Mouse (Mus musculus): ENCODE data around the gene Sohlh2.
"Not testable (repeated sequence)": the region's sequence is repeated elsewhere in the genome, so short reads cannot be mapped to it uniquely, and the experiment has no call there.

Gene Sohlh2

DNA sequence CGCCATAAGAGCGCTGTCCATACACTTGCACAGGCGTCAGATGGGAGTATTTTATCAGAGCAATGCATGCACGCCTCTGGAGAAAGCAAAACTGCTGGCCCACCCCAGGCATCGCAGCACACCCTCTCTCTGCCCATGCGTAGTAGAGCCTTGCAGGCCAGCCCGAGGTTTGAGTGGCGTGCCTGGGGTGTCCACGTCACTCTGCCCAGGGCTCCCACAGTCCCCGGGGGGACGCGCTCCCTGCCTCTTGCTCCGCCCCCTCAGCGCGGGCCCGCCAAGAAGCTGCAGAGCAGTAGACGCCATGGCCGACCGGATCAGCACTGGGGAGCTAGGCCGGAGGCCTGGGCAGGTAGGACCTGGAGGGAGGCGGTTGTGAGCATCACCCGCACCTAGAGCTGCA, at the start of gene Sohlh2:
TSS of gene Sohlh2 (plus strand) at position 263 of the 400 bp plus-strand sequence.
- DNase-seq = no peak

DNA sequence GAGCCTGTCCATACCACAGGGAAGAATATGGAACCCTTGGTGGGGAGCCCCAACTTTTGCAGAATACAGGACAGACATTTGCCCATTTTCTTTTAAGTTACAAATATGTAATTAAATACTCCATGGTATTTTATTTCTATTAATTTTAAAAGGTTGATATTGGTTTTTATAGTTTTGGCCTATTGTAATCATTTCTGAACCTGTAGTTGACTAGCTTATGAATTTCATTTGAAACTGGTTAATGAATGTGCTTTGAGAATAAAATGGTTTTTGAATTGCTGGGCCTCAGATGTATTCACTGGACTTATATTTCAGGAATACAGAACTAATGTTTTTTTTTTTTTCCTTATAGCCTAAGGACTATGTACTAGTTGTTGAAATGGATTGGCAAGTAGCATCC, 44.8 kb upstream of the Sohlh2 start, which contains the start of gene Ccdc169:
TSS of gene Ccdc169 (plus strand) at position 301 of the 400 bp plus-strand sequence.
- no peak for DNase-seq

DNA sequence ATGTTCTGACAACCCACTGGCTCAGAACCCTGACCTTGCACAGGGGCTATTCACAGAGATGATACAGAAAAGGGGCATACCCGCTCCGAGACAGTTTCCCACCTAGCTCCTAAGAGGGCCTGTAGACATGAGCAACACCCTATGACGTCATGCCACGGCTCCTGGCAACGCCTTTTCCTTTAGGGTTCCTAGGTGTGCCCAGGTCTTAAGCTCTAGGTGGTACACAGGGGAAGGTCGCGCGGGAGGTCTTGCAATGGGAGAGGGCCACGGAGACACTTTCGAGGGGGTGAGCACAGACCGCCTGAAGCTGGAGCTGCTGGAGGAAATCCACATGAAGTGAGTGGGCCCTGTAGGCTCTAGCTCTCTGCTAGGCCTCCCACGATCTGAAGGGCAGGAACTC, 42.0 kb upstream of the Sohlh2 start:
- no peak for DNase-seq

DNA sequence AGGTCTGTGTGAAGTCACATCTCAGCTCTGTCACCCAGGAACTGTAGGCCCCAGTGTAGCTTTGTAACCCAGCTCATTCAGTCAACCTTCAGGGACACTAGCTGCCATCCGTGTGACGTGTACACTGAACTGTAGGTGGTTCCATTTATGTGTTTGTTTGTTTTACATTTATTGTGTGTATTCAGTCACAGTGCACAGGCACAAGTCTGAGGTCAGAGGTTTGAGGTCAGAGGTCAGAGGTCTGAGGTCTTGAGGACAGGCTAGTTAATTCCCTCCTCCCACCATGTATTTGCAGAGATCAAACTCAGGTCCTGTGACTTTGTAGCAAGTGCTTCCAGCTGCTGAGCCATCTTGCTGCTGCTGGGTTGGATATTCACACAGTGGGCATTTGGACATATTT, 40.4 kb upstream of the Sohlh2 start:
- no peak for DNase-seq

DNA sequence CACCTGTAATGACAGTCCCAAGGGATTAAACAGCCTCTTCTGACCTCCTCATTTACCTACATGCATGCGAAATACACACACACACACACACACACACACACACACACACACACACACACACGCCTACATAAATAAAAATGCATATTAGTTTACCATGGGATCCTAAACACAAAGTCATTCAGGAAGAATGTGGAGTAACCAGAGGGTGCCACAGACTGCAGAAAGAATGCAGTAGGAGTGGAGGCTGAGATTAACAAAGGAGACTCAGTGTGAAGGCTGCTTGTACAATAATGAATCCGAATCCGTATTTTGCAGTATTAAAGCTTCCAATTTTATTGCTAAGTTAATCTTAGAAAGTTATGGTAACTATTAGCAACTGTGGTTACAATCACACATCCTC, 36.9 kb upstream of the Sohlh2 start:
- DNase-seq = no peak

DNA sequence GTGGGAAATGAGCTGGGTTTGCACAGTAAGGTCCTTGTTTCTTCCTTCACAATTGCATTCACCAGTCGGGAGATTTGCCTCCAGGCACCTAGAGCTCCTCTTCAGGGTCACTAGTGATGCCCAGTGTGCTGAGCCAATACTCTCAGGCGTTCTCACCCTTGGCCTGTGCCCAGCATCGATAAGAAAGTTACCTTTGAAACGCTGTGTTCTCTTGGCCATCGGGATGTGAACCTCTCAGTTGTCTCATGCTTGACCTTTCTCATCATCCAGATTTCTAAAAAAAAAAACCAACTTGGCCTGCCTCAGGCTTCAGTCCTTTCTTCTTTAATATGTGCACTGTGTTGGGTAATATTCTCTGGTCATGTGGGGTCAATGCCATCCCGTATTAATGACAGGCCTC, 35.4 kb upstream of the Sohlh2 start:
- no peak for DNase-seq

DNA sequence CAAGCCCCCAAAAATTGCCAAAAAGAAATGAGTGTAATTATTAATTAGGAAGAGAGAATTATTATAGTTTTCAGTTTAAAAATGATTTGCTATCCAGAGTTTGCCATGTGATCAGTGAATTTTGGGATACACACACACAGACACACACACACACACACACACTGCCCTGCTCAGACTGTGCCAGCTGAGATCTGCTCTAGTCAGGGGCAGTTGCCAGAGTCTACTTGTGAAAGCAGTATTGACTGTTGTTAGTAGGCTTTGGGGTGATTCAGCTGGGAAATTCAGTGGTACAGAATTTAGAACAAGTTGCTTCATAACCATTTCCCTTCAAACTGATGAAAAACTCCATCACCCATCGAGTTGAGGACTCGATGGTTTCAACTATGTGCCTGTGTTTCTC, 34.7 kb upstream of the Sohlh2 start:
- no peak for DNase-seq

DNA sequence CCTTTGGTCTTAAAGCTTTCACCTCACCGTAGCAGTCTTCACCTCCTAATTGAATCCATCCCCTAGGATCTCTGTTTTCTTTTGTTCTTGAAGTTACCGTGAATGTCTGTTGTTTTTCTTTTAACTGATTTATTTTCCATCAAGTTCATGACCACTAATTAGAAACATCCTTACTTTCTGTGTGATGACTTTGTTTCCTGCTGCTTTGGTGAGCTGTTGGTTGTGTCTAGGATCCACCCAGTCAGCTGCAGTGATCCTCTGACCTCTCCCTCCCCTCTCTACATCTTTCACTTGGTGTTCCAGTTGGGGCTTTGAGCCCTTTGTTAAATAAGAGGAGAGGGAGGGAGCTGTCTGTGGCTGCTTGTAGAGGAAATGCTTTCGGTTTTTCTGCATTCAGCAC, 33.7 kb upstream of the Sohlh2 start:
- no peak for DNase-seq

DNA sequence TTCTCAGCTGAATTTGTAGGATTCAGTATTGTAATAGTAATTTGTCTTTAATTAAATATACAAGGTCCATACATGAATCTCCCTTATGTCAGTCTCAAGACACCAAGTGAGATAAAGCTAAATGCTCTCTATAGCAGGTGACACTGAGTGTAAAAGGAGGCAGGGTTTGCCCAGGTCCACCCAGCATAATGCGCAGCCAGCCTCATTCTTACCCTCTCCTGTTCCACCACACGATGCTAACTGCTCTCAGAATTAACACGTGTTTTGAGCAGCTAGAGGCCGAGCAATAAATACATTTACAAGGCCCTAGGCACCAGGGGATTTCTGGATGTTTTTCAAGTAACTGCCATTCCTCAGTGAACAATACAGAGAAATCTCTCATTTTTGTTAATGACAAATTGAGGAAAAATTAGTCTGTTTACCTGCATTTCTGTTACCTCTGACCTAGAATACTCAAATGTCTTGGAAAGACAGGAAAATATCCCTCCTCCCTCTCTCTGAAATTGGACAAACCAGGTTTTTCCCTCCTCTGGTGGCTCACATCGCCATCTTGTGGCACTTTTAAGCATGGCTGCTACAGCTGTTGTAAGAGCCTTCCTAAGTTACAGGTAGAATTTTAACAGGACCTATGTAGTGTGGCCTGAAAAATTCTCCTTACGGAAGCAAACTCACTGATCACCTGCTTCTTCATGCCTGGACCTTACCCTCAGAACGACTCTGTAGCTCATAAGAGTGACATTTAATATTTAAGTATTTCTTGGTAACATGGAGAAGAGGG, 30.0 kb upstream of the Sohlh2 start:
- DNase-seq = peak; percentile 53

DNA sequence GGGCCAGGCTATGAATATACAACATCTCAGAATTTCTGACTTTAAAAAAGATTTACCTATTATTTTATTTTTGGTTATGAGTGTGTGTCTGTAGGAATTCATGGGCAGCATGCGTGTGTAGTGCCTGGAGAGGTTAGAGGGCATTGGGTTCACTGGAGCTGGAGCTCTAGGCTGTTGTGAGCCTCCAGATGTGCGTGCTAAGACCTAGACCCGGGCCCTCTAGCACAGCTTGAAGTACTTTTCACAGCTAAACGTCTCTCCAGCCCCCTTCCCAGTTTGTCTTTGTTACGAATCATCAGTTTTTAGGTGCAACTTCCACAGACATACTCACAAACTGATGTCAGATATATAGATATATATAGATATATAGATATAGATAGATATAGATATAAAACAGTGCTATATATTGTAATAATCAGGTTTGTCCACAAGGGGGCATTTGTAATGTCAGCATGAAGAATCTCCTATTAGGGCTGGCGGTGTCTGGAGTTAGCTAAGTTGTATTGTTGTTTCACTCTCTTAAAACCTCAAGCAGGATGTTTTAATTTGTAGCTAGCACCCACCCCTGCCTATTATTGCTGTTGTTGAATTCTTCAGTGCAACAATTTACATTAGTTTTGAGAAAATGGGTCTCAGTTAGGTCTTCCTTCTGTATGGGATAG, 29.0 kb upstream of the Sohlh2 start:
- peak; percentile 56 for DNase-seq

DNA sequence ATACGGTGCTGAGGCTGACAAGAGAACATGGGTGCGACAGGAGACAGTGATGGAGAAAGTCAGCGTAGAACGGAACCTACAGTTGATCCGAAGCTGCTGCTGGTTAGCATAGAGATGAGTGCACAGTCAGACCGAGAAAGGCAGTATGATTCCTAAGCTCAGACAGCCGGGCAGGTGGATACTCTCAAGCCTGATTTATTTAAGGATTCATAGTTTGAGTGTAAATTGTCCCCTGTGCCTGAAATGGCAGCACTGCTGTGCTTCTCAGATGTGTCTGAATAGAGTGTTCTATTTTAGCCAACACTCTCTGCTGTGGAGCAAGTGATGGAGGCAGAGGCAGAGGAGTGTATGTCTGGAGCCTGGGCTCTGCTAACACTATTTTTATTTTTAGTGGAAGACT, 27.7 kb upstream of the Sohlh2 start:
- DNase-seq = no peak

DNA sequence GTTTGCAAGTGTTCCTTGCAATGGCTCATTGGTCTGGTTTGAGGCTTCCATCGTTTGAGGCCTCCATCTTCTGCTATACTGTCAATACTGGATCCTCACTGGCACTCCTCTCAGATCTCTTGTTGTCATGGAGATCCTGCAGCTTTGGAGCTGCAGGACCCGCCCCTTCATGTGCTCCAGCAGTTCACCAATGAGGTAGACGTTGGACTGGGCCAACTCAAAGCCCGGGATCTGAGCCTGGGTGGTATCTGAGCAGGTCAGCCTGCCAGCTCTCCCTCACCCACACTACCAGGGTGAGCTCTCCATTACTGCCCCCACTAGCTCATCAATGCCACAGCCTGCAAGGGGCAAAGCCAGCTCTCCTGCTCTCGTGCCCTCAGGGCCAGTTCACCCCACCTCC, 24.4 kb upstream of the Sohlh2 start:
- no peak for DNase-seq

DNA sequence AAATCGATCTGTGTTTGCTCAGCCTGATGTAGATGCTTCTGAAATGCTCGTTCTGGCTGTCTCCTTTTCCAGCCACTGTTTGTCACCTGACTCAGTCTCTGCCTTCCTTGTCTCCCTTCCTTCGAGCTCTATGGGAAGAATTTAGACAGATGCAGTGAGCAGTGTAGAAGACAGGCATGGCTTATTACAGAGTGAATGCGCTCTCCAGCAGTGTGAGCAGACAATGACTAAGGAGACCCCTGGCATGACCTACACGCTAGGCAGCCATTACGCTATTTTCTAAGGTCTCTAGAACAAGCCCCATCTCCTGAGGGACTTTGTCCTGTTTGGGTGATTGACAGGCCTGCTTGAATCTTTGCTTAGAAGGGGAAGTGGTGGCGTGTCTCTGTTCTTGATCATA, 20.7 kb upstream of the Sohlh2 start:
- DNase-seq = no peak

DNA sequence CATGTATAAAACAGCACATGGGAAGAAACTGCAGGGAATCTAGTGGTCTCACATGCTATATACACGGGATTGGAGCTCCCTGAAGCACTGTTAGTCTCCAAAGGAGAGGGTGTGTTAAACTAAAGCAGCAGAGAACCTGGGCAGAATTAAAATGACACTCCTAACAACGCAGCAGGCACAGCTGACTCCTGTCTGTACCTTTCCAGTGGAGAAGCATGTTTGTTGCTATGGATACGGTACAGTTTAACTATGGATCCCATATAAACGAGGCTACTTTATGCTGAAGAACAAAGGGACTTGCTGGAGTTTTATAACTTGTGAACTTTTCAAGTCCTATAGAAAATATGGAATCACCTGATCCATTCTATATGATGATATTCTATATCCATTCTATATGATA, 18.3 kb upstream of the Sohlh2 start:
- DNase-seq = no peak

DNA sequence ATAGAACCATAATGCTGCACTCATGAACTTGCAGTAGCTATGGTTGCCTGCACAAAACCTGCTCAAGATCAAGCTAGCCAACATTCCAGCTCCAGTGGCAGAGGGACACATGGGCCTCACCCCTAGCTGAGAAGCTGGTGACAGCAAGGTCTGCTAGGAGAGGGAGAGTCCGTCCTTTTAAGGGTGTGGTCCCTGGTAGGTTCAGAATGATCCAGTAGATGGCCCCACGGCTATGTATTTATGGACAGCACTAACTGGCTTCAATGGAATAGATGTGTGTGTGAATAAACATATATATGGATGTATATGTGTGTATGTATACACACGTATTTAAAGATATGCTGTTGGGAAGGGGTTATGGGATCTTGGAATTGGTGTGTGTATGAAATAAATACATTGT, 9.3 kb upstream of the Sohlh2 start:
- no peak for DNase-seq

DNA sequence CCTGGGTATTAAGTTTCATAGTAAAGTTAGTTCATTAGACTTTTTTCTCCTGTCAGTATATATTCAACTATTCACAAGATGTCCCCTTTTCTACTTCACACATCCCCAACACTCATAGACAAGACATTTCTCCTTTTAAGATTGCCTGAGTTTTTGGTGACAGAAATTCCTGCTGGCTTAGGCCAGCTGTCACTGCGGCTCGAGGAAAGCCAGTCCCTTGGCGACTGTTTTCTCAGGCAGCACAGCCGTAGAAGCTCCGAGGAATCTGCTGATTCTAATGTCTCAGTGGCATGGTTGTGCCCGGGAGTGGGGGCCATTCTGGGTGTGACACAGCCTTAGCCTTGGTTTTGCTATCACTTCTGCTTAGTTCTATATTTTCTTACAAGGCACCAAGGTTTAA, 4.6 kb upstream of the Sohlh2 start:
- DNase-seq = no peak

DNA sequence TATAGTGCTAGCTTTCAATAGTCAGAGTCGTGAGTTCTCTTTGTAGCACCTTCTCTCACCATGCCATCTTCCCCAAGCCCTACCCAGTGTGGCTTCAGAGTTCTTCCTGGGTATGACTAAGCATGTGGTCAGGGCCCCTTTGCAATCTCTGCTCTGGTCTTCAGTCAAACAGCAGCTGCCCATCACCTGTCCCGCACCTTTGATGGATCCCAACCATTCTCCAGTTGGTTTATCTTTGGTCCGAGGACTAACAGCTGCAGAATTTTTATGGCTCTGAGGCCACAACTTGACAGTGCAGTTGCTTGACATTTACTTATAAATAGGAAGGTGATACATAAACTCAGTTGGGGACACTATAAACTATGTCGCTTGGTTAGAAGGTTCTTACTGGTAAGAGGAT, 9.8 kb downstream of the Sohlh2 start:
- DNase-seq = no peak

DNA sequence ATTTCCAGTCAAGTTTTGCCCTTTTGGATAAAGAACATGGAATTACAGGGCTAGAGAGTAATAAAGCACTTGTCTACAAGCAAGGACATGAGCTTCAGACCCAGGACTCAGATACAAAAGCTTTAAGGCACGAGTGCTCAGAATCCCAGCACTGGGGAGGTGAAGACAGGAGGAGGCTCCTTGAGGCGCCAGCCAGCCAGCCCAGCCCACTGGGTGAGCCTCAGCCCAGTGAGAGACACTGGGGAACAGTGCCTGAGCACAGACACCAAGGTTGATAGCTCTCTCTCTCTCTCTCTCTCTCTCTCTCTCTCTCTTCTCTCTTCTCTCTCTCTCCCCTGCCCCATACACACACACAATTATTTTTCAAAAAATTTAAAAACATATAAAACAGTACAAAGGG, 11.5 kb downstream of the Sohlh2 start:
- DNase-seq = no peak

DNA sequence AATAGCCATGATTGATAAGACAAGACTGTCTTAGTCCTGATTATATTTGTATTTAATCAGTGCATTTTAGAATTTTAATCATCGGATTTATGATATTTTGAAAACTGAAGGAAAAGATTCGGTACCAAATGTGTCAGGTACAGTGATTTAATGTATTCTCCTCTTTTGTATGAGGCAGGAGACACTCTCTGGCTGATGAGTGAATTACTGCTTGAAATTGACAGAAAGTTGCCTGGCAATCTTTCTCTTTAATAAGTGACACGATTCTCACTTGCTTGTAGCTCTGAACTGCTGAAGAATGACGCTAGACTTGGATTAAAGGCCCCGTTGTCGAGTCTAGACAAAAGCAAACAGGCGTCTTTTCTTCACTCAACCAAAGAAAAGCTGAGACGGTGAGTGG, 13.0 kb downstream of the Sohlh2 start:
- no peak for DNase-seq

DNA sequence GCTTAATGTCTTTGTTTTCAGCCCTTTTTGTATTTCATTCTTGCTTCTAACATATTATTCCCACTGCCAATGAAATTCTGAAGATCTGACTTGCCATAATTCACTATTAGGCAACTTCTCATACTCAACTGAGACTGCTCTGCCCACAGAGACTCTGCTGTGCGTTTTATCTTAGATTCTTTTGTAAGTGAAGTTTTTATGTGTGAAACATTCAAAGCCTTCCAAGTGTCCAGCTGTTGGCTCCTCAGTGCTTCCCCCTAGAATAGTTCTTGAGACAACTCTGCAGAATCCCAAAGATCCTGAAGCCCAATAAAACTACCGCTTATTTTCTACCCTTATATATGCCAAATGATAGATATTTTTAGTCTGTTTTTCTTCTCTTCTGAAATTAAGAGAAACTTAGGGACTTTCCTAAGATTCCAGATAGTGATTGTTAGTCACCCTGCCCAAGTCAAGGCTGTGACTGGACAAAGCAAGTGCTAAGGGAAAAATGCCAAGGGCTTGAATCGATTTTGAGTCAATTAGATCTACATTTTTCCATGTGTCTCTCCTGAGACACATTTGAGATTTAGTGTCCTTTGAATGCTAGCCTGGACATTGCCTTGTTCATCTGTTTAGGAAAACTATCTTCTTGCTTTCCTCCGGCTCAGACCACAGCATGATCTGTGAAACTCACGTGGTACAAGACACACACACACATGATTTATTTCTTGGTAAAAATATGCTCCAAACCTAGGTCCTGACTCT, 13.9 kb downstream of the Sohlh2 start:
- no peak for DNase-seq

DNA sequence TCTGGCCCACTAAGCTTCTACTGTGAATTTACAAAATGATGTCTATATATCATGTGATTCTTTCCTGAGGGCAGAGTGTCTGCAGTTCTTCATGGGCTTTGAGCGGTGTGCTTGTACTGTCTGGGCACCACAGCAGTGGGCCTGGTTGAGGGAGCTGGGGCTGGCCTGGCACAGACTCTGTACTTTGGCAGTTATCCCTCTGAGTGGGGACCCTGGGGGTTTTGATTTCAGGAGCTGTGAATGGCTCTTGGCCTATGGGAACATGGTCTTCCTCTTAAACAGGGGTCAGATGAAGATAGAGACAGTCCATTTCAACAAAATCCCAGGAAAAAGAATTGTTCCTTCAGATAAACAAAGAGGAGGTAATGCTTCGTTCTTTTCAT, 14.5 kb downstream of the Sohlh2 start:
- DNase-seq = no peak

DNA sequence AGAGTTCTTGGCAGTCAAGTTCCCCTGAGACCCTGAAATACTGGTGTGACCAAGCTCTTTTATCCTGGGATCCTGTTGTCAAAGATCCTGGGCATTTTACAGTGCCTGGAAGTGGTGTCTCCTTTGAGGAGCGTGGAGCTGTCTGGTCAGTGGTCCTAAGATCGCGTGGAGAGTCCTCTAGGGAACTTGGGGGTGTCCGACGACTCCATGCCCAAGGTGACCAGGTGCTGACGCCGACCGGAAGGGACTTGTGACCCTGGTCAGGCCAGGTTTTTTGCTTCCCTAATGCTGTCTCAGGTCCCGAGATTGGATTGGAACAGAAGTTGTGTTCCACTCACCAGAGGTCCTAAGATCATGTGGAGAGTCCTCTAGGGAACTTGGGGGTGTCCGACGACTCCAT, 21.8 kb downstream of the Sohlh2 start:
- not testable (repeated sequence) for DNase-seq

DNA sequence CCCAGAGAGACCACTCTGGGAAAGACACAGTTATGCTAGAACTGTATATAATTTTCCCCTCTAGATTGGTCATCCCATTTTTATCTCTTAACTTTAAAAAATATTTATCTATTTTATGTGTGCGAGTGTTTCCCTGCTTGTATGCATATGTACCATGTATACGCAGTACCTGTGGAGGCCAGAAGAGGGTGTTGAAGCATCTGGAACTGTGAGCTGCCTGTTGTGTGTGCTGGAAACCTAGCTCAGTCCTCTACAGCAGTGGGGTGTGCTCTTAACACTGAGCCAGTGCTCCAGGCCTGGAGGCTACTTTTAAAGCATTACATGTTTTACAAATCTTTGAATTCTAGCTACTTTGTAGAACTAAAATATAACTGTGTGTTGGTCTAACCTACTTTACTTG, 24.6 kb downstream of the Sohlh2 start:
- DNase-seq = no peak

DNA sequence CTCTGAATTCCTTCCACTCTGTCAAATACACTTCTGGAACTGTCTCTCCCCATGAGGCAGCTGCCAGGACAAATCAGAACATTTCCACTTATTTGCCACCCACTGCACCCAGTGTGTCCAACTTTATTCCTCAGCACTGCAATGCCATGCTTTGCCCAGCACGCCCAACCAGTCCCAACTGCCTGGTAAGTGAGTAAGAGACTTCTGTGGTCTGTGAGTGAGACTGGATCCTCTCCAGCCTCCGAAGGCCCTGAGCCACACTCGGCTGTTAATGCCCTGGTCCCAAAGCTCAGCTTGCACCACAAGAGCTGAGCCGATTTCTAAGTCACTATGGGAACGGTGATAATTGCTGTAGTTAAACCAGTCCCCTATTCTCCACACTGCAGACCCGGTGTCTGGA, 25.8 kb downstream of the Sohlh2 start:
- DNase-seq = no peak
